Mouse (Mus musculus) spleen, postnatal 10 days (tissue): Measurements from ENCODE around the gene Zfp365.

Experiments used
- DNase-seq, 2 experiments: peaks; one replicate each; pipeline ENCODE4 v3.0.0; 2021 to 2022; ENCODE audit warnings: low spot score in 2 of 2

Gene Zfp365

DNA sequence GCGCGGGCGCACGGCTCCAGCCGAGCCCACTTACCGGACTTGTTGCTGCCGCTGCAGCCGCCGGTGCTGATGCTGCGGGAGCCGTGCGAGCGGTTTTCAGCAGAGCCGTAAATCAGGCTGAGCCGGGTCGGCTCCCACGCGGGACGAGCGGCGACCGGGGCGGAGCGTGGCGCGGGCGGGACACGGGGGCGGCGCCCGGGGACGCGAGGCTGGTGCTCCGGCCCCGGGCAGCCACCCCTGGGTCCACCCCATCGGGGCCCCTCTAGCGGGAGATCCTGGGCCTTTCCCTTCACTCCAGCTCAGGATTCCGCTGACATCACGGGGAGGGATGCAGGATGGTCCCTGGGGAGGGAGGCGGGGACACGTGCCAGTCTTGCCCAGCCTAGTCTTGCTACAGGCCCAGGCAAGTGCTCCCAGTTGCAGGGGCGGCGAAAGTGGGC is at the start of gene Zfp365:
Zfp365 (minus strand) TSS at position 326 of the 440 bp plus-strand sequence.
- DNase-seq = peak in 1 of 2 experiments; percentile 32

DNA sequence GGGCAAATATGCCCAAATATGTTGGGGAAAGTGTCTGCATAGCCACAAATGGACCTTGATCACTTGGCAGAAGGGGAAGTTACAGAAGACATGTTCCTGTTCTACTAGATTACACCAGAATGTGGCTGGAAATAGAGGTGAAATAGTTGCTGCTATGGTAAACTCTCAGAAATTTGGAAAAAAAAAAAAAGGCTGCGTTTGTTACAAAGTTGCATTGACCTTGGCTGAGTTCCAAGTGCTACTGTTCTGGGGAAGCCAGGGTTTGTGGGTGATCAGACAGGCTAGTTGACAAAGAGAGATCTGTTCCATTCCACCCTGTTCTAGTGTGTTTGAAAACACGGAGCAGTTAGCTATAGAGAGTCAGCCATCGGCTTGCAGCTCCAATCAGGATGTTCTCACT is 47.5 kb upstream of the Zfp365 start:
- DNase-seq = no peak

DNA sequence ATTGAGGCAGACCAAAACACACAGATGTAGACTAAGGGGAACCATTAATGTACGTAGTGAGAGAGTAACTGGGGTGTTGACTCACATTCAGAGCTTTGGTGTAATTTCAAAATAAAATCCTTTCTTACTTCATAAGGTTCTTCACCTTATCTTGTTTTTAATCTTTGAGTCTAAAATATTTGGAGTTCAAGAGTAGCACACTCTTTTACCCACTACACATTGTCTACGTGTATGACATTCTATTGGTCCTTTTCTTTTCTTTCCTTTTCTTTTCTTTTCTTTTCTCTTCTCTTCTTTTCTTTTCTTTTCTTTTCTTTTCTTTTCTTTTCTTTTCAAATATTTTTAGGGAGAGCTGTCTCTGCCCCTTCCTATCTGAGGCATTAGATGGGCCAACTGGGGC is 43.5 kb upstream of the Zfp365 start:
- no peak for DNase-seq

DNA sequence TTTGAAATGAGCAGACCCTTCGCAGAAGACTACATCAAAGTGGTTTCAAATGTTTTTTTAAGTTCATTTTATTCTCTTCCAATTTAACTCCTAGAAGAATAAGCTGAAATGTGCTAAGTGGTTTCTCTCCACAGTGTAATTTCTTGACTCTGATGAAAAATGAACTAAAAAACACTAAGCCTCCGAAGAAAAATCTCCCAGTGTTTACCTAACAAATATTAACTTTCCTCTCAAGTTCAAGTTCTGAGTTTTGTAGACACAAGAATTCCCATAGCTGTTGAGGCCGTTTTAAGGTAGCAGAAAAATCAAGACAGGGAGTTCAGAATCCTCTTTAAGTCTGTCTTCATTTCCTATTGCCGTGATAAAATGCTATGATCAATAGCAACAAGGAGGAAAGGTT is 39.2 kb upstream of the Zfp365 start:
- no peak for DNase-seq

DNA sequence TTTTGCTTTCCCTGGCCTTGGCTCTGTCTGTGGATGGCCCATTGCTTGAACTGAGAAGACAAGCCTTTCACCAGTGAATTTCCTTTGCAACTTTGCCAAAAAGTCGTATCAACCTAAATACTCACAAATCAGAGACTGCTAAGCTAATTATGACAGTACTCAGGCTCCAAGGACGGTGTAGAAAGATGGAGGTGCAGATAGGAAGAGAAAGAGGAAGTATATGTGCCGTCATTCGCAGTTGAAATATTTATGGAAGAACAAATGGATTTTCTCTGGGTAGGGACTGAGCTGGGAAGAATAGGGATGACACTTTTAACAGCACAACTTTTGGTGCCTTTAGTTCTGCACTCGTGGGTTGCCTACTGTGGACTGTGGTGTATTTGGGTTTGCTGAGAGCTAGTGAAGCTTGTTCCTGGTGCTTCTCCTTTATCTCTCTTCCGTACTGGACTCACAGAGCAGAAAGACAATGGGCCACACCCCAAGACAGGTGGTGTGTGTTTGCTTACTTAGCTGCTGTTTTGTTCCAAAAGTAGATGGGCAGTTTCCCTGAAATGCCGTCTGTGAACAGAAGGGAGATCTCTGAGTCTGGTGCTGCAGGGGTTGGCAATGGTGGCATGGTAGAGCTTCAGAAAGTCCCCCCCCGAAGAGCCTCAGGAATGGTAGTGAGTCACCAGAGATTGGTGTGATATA is 37.7 kb upstream of the Zfp365 start:
- peak in 1 of 2 experiments; percentile 16 for DNase-seq

DNA sequence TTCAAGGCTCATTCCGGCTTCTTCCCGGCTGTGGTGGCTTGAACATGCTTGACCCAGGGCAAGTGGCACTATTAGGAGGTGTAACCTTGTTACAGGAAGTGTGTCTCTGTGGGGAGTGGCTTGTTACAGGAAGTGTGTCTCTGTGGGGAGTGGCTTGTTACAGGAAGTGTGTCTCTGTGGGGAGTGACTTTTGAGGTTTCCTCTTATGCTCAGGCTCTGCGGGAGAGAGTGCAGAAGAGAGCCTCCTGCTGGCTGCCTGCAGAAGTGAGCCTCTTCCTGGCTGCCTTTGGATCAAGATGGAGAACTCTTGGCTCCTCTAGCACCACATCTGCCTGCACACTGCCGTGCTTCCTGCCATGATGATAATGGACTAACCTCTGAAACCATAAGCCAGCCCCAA is 31.1 kb upstream of the Zfp365 start:
- no peak for DNase-seq

DNA sequence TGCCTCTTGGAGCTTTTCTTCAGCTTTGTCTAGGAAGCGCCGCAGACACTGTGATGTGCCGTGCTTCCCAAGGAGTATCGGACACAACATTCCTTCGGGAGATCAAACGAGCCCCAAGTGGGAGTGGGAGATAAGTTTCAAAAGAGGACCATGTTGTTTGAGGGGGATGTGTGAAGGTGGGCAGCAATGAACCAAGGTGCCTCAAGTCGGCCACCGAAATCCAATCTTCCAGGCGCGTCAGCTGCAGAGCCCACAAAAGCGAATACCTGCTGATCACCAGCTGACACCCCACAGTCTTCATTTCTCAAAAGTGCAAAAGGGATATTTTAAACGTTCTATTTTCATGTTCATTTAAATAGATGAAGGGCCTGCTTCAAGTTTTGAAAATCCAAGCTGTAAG is 27.1 kb upstream of the Zfp365 start:
- DNase-seq = no peak

DNA sequence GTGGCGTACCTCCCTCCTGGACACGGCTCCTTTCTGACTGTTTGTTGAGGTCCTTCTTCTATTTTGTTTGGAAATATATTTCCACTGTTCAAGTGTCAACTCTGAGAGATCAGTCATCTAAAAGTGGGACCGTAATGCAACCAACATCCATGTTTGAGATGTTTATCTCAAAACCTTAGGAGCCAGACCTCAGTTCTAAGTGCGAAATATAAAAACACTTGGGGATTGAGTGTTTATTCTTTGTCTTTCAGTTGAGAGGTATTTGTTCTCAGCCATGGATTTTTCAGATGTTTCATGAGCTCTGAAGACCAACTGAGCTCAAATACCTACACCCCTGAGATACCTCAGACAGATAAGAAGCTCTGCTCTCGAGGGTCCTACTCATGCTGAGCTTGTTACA is 25.3 kb upstream of the Zfp365 start:
- no peak for DNase-seq

DNA sequence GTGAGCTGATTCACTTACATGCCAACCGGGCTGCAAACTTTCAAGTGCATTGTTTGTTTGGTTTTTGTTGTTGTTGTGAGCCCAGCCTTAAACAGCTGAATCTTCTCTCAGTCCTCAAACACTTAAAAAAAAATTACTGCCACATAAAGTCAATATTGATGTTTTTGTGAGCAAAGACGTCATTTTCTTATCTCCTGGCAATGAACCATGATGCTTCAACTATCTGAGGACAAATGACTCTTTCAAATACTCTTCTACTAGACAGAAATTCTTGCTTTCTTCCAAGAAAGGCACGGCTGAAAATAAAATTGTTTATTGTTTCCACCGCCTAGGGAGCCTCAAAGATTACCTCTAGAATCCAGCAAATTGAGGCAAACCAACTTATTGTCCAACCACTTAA is 24.5 kb upstream of the Zfp365 start:
- DNase-seq = no peak

DNA sequence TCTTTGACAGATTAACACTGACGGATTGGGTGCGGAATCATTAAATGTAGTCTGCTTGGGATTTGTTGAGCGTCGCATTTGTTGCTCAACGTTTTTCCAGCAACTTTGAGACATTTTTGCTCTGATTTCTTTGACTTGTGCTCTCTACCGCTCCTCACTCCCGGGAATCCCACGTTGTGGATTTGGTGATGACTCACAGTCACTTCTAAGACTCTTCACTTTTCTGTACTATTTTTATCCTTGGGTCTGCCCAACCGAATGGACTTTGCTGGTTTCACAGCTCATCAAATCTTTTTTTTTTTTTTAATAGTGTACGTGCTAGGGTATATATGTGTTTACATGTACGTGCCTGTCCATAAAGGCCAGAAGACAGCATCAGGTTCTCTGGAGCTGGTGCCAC is 20.3 kb upstream of the Zfp365 start:
- DNase-seq = no peak

DNA sequence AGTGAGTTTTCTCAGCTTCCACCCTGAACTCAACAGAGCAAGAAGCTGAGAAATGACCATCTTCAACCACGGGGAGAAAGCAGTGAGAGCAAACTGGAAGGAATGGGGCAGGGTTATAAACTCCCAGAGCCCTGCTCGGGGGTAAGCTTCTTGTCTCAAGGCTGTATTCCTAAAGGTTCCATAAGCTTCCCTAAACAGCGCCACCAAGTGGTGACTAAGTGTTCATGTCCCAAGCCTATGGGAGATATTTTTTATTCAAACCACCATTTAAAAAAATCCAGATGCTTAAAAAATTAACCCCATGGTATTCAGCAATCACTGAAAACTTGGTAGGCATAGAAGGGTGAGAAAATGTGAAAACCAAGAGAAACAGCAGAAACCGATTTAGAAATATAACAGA is 18.9 kb upstream of the Zfp365 start:
- DNase-seq = no peak

DNA sequence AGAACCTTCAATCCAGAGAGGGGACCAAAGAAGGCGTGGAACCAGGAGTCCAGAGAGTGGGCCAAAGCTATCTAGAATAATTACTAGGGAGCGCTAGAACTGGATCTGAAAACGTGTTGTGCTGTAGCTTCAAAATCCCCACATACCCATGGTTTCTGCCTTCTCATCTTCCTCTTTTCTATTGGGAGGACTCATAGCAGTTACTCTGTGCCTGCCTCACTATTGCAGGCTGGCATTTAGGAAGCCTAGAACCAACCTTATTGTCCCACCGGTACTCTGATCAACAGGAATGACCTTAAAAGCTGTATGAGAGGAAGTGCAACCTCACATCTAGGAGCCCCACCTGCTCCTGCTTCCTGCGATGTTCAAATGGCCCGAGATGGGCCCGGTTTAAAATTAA is 16.1 kb upstream of the Zfp365 start:
- no peak for DNase-seq

DNA sequence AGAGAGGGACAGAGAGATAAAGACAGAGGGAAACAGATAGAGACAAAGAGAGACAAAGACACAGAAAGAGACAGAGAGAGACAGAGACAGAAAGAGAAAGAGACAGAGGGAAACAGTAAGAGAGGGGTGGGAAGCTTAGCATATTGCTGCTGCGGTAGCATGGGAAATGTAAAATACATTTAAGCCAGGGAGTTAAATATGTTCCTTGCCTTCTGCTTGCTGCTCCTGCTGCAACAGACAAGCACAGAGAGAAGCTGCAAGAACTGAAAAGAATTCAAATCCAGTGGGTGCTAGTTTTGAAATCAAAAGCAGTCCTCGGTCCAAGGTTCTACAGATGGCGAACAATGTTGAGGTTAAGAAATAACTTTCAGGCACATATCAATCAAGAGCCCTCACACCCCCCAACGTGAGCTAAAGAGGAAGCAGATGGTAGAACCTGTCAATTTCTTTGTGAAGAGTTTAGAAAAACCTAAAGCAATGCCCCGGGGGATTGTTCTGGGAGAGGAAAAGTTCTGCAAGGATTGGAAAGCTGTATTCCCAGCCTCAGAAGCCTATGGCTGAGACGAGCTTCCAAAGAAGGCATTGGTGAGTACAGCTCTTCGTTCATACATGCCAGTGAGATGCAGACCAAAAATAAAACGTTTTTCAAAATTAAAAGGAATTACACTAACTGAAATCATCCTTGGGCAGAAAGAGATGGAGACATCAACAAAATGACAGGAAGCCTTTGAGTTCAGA is 15.4 kb upstream of the Zfp365 start:
- DNase-seq = no peak

DNA sequence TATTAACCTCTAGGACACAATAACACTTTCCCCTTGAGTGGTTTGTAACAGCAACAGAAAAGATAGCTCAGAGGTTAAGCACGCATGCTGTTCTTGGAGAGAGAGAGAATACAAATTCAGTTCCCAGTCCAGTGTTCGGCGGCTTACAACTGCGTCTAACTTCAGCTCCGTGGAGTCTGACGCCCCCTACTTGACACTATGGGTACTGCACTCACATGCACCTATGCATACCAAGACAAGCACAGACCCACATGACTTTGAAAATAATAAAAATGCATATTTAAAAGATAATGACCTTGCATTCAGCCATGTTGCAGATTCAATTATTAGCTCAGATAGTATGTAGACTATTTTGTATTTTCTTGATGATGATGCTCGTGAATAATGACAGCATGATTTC is 11.6 kb upstream of the Zfp365 start:
- peak in 1 of 2 experiments; percentile 37 for DNase-seq

DNA sequence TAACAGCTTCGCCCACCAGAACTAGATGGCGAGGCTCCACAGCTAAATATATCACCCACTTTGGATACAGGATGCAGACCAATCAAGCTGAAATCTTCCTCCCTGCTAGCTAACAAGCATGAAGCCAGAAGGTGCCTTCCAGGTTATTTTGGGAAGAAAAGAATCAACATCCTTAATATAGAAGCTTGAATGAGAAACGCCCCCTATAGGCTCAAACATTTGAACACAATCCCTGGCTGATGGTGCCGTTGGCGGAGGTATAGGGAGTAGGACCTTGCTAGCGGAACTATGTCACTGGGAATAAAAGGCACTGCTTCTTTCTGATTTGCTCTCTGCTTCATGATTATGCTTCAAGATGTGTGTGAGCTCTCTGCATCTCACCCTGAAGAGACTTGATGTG is 9.3 kb upstream of the Zfp365 start:
- no peak for DNase-seq

DNA sequence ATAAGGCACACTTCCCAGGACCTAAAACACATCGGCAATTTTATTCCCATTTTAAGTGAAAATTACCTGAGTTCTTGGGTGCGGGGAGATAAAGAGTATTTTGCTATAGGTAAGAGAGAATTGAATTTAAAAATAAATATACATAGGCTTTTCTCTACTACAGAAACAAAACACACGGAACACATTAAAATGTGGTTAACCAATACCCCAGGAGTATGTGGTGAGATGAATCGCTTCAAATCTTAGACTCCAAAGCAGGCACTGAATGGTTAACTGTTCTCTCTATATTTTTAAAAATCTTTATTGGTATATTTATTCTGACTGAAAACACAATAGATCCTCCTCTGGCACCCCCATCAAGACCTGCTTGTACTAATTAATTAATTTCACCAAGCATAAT is 7.2 kb upstream of the Zfp365 start:
- no peak for DNase-seq

DNA sequence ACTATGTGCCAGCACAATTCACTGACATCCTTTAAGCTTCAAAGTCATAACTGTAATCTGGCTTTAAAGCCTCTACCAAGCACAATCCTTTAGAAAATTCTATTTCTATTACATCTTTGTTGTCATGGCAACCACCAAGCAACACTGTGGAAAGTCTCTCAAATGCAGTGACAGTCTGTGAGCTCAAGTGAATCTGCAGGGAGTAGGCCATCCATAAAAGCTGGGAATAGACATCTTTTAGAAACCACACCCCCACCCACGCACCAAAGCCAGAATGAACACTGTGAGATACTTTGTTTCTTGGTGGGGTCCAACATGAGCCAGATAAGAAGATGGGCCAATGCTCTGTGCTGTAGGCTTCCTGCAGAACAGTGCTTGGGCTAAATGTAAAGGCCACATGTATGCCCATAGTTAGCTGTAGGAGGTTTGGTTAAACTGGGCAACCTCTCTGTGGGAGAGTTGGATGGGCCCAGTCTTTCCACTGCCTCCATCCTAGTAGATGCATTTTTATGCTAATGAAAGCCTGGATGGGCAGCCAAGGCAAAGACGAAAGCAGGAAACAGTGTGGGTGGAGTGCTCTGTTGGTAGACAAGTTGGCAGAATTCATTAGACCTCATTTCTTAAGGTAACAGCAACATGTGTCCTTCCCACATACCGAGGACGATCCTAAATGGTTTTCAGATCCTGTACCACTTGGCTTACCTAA is 5.9 kb upstream of the Zfp365 start:
- no peak for DNase-seq

DNA sequence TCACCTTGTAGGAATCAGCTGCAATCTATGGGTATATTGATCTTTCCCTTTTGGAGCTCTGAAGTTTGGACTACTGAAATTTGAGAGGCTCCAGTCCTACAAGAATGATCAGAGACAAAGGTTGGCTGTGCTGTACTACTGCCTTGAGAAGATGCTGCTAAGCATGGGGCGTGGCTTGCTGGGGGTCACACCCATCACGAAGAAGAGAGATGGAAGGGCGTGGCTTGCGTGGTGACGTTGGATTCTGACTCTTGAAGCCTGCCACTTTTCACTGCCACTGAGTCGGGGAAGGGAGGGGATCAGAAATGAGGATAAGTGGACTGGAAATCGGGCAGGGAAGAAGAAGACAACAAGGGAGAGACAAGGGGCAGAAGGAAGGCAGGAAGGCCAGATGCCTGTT is 4.9 kb upstream of the Zfp365 start:
- DNase-seq = no peak

DNA sequence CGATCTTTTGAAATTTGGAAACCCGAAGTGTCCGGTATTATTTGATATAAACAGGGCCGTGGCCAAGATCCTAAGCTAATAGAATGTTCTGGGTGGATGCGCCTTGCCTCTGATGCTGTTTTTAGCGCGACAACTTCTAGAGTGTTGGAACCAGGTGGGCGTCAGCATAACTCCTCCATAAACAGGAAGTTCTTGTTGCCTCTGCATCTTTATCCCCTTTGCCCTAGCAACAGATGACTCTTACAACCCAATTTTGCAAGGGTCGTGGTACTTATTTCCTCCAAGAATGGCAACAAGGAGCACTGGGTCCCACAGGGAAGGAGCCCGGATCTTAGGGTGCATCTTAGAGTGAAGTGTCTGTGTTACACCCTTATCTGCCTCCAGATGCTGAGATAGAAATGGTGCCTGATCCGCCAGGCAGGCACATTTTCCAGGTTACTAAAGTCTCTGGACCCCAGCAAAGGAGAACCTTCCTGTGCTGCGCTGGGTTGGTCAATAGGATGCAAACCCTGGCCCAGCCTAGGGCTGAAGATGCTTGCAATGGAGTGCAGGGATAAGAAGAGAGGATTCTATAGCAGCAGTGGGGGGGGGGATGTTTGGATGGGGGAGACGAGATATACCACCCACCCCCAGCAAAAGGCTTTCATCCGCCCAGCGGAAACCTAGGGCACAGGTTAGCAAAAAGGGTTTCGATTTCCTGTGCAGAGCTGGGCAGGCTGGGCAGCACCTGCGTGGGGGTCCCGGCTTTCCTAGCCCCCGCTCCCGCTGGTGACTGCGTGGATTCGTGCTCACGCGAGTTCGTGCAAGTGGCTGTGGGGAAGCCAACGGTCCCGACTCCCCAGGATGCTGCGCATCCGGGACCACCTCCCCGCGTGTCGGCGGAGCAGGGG is 770 bp downstream of the Zfp365 start:
- no peak for DNase-seq

DNA sequence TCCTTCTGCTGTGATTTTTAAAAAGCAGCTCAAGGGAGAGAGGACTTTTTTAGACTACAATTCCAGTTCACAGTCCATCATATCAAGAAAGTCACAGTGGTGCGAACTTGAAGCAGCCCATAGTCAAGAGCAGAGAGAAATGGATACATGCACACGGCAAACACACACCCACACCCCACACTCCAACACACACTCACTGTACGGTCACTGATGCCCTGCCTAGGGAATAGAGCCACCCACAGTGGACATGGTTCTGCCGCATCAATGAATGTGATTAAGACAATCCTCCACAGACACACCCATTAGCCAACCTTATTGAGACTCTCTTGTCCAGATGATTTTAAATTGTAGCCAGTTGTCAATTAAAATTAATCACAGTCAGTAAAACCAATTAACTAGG is 4.5 kb downstream of the Zfp365 start:
- no peak for DNase-seq

DNA sequence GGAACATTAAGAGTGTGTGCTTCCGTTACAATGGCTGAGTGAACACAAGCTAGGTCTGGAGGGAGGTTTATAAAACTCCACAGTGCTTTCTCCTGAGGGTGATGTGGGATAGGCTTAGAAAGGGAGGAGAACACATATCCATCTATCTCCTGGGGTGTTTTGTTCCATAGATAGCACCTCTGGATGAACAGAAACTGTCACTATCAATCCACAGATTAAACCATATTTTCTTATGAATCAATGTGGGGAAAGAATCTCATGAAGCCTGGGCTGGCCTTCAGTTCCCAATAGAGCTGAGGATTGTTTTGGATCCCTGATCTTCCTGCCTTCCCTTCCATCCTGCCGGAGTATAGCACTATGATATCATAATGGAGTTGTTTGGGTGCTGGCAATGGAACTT is 5.5 kb downstream of the Zfp365 start:
- DNase-seq = no peak

DNA sequence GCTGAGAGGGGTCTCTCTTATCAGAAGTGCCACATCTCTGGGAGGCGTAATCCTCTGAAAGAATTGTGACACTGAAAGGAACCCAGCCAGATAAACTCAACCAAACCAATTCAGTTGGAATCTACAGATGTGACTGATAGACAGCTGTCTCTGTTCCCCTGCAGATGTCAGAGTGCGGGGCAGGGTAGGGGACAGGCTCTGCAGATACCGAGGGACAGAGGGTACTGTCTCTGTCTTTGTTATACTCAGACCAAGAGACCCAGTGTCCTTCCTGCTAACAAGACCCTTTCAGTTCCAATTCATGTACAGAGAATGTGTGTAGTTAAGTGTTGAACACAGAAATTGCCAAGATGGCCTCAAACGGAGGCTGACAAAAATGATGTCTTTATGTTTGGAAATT is 6.4 kb downstream of the Zfp365 start:
- no peak for DNase-seq
